ENCODE assay signal across 14 mouse cellular contexts in the genomic region with DNA sequence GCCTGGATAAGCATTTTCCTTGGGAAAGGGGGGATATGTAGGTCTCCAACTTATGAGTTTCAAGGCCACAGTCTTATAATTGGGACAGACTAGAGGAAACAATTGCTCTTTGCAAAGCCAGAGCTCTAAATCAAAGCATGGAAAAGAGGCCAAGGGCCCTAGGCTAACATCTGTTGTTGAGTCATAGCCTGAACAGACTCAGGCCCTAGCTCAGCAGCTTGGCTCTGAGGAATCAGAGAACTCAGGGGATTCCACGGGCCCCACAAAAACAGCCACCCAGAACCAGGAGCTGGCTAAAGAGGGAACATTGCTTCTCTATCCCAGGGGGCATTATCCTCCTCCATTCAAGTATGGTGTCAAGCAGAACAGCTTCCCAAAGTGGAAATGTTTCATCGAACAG. TPM values are rescaled to one million over a fixed set of nuclear protein-coding genes. Genes with fewer than 3 reads are reported as not detected.
A peak's percentile ranks its signal among the peaks of the same experiment; 100 is the strongest.
DNase-seq lines count a peak whose midpoint lies in the region; ATAC-seq and TF ChIP-seq lines count a peak whose summit lies in the region.
"Had no signal": no experiment of that assay in that cellular context is flagged by ENCODE, and none has a peak within 500 bp of the region (broad histone marks: within the 10 kb centered on the region; RNA-seq: fewer than 3 reads in every experiment).

No protein-coding gene starts in this region.

- POLR2A ChIA-PET in Patski (lab: Charles Lee), result interaction anchor here (0.7 kb wide), 1 partner anchor 13 kb away, joined by 3 read pairs; no protein-coding TSS in a partner anchor

- H3K27me3 ChIP-seq in Patski, result no peaks in the 10 kb centered on the region
- H3K27me3 ChIP-seq: hindbrain, embryonic 12.5 days had no signal

- in situ Hi-C loops in Patski (cut with MboI; ENCODE audit: low pct_unique_long_range_greater_than_20kb), result no loop called here

- peak; percentile 54 for DNase-seq in gastrocnemius, adult 18-20 months (ENCODE audit: low spot score)
- DNase-seq in gastrocnemius, postnatal 36 days, result no peak
- peak; percentile 92 for DNase-seq in 3T3-L1 (ENCODE audit: low read depth, low spot score)
- peak; percentile 38 for DNase-seq in Patski (ENCODE audit: low read depth, low spot score)
- DNase-seq in gastrocnemius, adult 8-10 months (ENCODE audit: low spot score in 2 of 2), result peak; percentile 22 to 30
- DNase-seq in ovary, postnatal 10 days (ENCODE audit: low spot score), result no peak
- no peak for DNase-seq in B cell, adult 2 months
- DNase-seq: kidney, postnatal 36 days; right cerebral cortex, postnatal 14 days had no signal

- ATAC-seq in Patski, result no peak

- TF ChIP-seq CTCF in Patski (IDR thresholded peaks at IDR 0.05), result no peak

- CTCF ChIA-PET in Patski (lab: Charles Lee), result interaction anchor here (1.5 to 4.3 kb wide), 2 partner anchors 9 to 154 kb away, joined by 7 to 24 read pairs; no protein-coding TSS in a partner anchor

- intact Hi-C loops in gastrocnemius, postnatal 36 days (cut with DNase I), result no loop called here

RNA-seq across cellular contexts. Expression of gene Snx27, which starts 28.1 kb away (rescaled TPM):
- total RNA-seq in gastrocnemius, adult 18-20 months (2021), result 10 to 100 TPM; 32.5 to 38.7 TPM
- total RNA-seq in gastrocnemius, postnatal 36 days (2021), result 10 to 100 TPM; 25.3 to 25.9 TPM
- polyA plus RNA-seq in Patski (2021), result 83.8 TPM
- total RNA-seq in gastrocnemius, adult 8-10 months (2022), result 10 to 100 TPM; 33.6 to 45.8 (median 36.6) TPM

RNA-seq across cellular contexts. Expression of gene Gm10972, which starts 32.3 kb away (rescaled TPM):
- not detected for total RNA-seq in gastrocnemius, adult 18-20 months (2021)
- total RNA-seq in gastrocnemius, postnatal 36 days (2021), result not detected
- polyA plus RNA-seq in Patski (2021), result not detected
- total RNA-seq in gastrocnemius, adult 8-10 months (2022), result not detected
- total RNA-seq: ES-E14; liver, adult 2 months; megakaryocyte progenitor cell, adult 5-6 weeks had no signal
- polyA plus RNA-seq: erythroblast, embryonic 14.5 days; hindbrain, embryonic 12.5 days; liver, adult 2 months had no signal

RNA-seq across cellular contexts. Expression of gene Tuft1, which starts 48.1 kb away (rescaled TPM):
- total RNA-seq in gastrocnemius, adult 18-20 months (2021), result under 1 TPM; 0.85 to 0.94 TPM
- under 1 TPM; 0.74 to 0.84 TPM for total RNA-seq in gastrocnemius, postnatal 36 days (2021)
- 62.3 TPM for polyA plus RNA-seq in Patski (2021)
- 1 to 10 TPM in 2 of 4 experiments, under 1 TPM in 2; 0.46 to 1.7 (median 1.0) TPM for total RNA-seq in gastrocnemius, adult 8-10 months (2022)

Comparison
In these comparisons a context has a peak if more than half of its experiments do, and no peak if none do; other contexts are left out.
1. DNase-seq: peak in gastrocnemius, adult 18-20 months (single experiment), 3T3-L1 (single experiment), Patski (single experiment) and gastrocnemius, adult 8-10 months (2 of 2); none in gastrocnemius, postnatal 36 days (0 of 2), ovary, postnatal 10 days (single experiment) and B cell, adult 2 months (0 of 2).